Mouse (Mus musculus): ENCODE measurements around the gene D17H6S53E. TPM values are rescaled to one million over a fixed set of nuclear protein-coding genes. Genes with fewer than 3 reads are reported as not detected.

Gene D17H6S53E
- 9.5 and 12.1 TPM in 2 replicates for polyA plus RNA-seq (2012; ENCODE audit: low replicate concordance)

GRCm38 (mm10) chr17:35126206-35126611 is at the start of gene D17H6S53E:
D17H6S53E (plus strand) TSS chr17:35126373.

DNA sequence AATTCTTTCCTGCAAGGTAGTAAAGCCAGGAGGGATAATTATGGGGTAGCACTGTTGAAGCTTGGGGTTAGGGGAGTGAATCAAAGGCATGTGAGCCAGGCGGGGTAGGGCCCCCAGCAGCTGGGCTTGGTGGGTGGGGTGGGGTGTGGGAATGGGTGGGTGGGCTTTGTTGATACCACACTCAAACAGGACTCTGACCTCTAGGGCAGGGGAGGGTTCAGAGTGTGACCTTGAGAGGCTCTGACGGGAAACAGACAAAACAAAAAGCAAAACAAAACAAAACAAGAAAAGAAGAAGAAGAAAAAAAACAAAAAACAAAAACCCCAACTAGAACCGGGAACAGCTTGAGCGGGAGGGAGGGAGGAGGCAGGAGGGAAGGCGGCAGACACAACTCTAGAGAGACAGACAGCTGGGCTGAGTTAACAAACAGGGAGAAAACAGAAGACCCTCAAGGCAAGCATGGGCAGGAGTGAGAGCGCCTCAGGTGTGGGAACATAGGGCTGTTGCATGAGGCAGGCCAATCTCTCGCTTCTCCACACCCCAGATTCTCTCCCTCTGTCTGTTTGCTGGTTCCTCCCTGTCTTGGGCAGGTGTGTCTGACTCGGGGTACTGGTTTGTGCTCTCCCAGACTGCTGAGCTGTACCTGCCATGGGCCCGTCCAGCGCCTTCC is 49.5 kb upstream of the D17H6S53E start, which contains the start of gene Ly6g6e:
Gene Ly6g6e (plus strand): TSS at position 396 of the 670 bp plus-strand sequence.

DNA sequence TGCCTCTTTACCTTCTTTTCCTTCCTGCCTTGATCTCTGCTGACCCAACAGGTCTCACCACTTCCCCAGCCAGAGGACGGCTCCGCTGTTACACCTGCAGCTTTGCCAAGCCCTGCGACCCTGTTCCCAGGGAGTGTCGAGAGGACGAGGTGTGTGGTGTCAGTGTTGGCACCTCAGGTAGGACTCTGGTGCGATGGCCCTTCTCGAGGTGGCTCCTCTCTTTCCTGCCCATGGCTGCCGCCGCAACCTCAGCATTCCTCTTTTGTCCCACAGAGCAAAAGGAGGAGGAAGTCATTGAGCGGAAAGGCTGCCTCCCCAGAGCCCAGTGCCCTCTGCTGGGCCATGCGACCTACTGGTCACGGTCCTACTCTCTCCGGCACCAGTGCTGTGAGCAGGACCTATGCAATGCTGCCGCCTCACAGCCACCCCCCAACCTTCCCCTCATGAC is 48.4 kb upstream of the D17H6S53E start, which contains the start of gene Ly6g6d:
Gene Ly6g6d (minus strand): TSS at position 280 of the 448 bp plus-strand sequence.

GRCm38 (mm10) chr17:35085208-35085865 is 40.8 kb upstream of the D17H6S53E start, which contains the start of gene Ly6g6f:
Ly6g6f (minus strand) TSS chr17:35085610.

DNA sequence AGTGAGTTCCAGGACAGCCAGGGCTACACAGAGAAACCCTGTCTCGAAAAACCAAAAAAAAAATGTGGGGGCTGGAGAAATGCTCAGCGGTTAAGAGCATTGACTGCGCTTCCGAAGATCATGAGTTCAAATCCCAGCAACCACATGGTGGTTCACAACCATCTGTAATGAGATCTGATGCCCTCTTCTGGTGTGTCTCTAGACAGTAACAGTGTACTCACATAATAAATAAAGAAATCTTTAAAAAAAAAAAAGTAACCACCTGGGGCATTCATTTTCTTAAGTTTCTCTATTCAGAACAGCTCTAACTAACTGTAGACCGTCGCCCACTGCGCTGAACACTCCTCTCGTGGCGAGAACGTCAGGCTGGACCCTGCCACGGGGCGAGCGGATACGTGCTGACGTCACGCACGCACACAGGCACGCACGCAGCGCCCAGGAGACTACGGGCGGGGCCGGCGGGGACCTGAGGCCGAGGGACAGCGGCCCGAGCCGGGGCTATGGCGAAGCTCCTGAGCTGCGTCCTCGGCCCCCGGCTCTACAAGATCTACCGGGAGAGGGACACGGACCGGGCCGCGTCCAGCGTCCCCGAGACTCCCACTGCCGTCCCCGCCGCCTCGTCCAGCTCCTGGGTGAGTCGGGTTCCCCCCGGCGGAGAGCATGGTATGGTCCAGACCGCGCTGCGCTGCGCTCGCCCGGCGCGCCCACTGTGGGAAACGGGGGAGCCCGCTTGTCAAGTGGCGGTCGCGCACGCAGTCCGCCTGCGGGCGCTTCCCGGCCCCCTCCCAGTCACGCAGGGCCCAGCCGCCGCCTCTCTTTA is 37.1 kb upstream of the D17H6S53E start, which contains the start of gene Abhd16a:
Gene Abhd16a (plus strand): TSS at position 439 of the 820 bp plus-strand sequence.

GRCm38 (mm10) chr17:35108097-35108496 is 18.1 kb upstream of the D17H6S53E start, which contains the start of gene Ly6g5c:
Ly6g5c (plus strand) TSS chr17:35108279.

DNA sequence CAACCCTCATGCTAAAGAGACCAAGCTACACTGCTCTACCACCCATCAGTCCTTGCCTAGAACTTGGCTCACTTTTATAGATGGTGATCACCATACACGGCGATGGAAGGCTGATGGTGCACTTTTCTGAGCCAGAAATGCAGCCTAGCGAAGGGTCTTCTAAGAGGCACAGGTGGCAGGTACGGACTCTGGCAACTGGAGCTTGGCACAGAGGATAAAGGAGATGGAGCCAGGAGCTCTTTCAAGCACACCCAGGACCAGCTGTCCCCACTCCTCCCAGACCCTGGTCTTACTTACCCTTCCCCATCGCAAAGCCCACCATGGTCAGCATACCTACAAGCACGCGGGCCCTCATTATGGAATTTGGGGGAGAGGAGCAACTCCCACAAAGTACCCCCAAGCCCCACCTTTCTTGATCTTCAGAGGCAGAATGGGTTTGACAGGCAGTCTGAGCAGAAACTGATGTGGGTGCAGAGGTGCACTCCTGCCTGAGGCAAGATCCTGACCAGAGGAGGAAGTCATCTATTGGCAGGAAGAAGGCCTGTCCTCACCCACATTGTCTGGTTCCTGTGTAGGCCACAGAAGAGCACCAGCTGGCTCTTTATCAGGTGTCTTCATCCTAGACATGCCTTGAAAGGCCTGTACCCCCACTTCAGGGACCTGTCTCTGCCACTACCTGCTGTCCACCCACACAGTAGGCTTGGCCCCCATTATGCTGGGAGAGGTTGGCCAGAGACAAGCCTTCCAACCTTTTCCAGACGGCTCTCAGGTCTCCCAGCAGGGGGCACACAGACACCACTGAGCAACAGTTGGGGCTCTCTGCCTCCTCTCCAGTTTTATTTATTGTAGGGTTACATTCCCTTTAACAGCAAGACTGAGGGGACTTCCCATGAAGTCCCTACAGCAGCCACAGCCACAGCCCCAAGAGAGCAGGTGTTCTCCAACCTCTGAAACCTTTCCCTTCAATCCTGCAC is 10.8 kb upstream of the D17H6S53E start, which contains the start of gene Ly6g5b:
Gene Ly6g5b (minus strand): TSS at position 383 of the 974 bp plus-strand sequence.

GRCm38 (mm10) chr17:35121143-35121799 is 4.9 kb upstream of the D17H6S53E start, which contains the start of gene Gpank1:
Gpank1 (plus strand) TSS chr17:35121455.

GRCm38 (mm10) chr17:35121871-35122303 is 4.3 kb upstream of the D17H6S53E start, which contains the start of gene Csnk2b:
Csnk2b (minus strand) TSS chr17:35122053.

DNA sequence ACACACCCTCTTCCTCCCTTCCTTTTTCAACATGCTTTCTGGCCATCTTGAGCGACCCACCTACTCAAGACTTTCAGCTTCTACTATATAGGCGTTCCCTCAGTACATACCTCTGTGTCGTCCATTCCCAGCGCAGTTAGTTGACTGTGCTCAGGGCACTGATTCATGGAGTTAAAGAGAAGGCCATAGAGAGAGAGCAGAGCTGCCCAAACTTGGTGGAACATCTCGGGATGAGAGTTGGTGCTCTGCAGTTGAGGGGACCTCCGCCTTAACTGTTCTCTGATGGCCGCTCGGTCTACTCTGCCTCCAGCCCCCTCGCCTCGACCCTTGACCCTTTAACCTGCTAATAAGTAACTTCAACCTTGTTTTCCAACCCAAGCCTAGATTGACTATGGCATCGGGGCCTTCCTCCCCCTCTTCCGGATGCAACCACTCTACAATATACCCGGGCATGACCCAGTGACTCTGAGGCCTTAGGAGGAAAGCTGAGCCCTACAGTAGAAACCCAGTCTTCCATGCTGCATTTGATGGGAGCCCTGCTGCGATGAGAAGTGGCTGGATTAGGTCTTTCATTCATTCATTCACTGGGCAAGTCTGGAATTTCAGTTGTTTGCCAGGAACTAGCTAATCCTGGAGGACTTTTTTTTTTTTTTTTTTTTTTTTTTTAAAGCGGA is 5.5 kb downstream of the D17H6S53E start, which contains the start of gene Apom:
Gene Apom (minus strand): TSS at position 551 of the 674 bp plus-strand sequence.

GRCm38 (mm10) chr17:35134801-35135590 is 8.8 kb downstream of the D17H6S53E start, which contains the start of gene Bag6:
Bag6 (plus strand) TSS chr17:35135178.

DNA sequence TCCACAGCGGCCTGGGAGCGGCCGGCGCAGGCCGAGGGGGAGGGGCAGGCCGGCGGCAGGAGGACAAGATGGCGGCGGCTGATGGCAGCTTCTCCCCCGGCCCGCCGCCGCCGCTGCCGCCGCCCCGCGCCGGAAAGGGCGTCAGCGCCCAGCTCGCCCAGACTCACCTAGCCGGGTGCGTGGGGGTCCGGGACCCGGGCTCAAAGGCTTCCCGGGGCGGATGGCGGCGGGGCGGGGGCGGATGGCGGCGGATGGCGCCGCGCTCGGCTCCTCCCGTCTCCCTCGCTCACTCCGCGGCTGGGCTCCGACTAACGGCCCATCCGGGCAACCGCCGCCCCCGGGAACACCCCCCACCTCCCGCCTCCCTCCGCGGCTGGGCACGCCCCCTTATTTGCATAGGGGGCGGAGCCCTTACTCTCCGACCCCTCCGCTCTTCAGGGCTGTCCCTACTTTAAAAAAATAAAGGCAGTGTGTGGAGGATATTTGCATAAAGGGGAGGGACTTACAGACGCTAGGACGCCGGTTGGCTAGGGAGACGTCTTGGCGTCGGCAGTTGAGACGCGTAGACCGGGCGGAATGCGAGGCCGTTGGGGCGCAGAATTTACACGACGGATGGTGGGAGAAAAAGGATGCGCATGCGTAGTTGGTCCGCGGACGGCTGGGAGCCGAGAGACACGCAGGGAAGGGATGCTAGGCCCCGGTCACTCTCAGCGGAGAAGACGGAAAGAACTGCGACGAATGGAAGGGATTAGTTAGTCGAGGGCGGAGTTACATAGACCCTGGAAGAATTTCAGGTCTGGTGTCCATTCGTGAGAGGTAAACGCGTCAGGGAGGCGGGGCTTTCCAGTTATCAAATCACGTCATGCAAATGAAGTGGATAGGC is 38.6 kb downstream of the D17H6S53E start, which contains the start of gene Prrc2a:
Gene Prrc2a (minus strand): TSS at position 330 of the 883 bp plus-strand sequence.

GRCm38 (mm10) chr17:35175968-35176367 is 49.8 kb downstream of the D17H6S53E start, which contains the start of gene Aif1:
Aif1 (minus strand) TSS chr17:35176068.

Measured in leukemia stem cell, adult 10-12 weeks (primary cell).